Mouse (Mus musculus): Measurements from ENCODE around the gene Chd9. TPM values are rescaled to one million over a fixed set of nuclear protein-coding genes. Genes with fewer than 3 reads are reported as not detected.
A peak's percentile ranks its signal among the peaks of the same experiment; 100 is the strongest.
"Not testable (repeated sequence)": the region's sequence is repeated elsewhere in the genome, so short reads cannot be mapped to it uniquely, and the experiment has no call there.

The Chd9 gene
- total RNA-seq, 2 experiments from 2014 or later, result 47.2 to 49.5 TPM

DNA sequence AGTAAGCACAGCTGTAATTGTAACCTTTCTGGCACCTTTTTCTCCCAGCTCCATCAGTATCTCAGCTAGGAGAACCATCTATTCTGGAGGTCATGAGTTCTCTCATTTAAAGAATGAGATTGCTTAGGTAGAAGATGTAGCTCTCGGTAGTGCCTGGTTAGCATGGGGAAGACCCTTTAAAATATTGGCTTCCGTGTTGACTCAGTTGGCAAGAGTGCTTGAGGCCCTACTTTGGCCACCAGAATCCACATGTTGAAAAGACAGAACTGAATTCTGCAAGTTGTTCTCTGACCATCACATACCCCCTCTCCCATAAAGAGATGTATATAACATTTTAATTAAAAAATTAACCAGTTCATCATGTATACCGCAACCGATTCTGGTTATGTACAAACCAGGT lies 78.8 kb downstream of the Chd9 start:
- Histone ChIP-seq H3K27ac (peak overlapping the region; percentile 98), H3K4me3 (peak overlapping the region; percentile 93)
- TF ChIP-seq CTCF (IDR thresholded peaks at IDR 0.05), result no peak
- DNase-seq, result no peak
- intact Hi-C loops (cut with DNase I), result loop anchor here (2.0 kb wide), 1 partner anchor 30 kb away; no protein-coding TSS in a partner anchor

DNA sequence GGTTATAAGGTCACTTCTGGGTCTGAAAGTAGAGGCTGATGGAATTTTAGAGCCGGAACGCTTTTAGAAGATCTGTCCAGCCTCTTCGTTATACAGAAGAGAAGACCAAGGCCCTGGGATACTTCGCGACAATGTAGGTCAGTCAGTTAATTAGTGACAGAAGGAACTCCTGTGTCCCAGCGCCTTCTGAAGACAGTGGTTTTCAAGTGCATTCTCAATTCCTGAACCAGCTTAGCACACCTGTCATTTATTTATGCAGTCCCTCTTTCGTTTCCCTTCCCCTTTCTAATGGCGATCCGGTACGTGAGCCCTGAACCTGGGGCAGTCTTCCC lies 79.3 kb downstream of the Chd9 start:
- TF ChIP-seq CTCF (IDR thresholded peaks at IDR 0.05), result no peak
- no peak for DNase-seq
- intact Hi-C loops (cut with DNase I), result loop anchor here (2.0 kb wide), 1 partner anchor 31 kb away; no protein-coding TSS in a partner anchor
- H3K27ac ChIP-seq, result peak overlapping the region; percentile 98
- H3K4me3 ChIP-seq, result peak overlapping the region; percentile 93

DNA sequence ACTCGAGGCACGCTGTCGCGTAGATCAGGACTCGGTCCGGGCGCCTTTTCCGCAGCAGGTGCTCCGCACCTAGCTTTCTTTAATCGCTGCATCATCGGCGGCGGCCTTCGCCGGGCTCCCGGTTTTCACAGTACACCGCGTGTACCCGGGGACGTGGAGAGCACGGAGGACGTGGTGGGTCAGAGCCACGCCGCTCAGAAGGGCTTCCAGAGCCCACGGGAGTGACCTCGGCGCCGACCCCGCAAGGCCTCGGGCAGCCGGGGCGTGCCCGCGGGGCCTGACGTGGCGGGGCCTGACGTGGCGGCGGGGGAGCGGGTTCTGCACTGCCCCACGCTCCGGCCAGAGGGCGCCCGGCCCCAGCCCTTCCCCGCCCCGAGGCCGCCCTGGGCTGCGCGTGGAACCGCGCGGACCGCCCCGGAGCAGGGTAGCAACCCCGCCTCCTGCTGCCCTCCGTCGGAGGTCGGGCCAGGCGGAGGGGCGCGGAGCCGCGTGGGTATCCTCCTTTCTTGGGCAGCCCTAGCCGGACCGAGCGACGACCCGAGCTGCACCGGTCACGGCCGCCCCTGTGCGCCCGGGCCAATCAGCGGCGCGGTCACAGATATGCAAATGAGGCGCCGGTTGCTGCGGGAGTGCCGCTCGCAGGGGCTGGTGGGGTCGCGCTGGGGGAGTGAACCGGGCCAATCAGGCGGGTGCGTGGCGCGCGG lies 79.8 kb downstream of the Chd9 start:
- Histone ChIP-seq H3K27ac (peak overlapping the region; percentile 98), H3K4me3 (peak overlapping the region; percentile 93)
- peak; percentile 99 for DNase-seq
- peak; percentile 75 for TF ChIP-seq CTCF (IDR thresholded peaks at IDR 0.05)
- intact Hi-C loops (cut with DNase I), result loop anchor here (1.0 to 2.0 kb wide), 2 partner anchors 31 to 80 kb away; partner anchors contain the start of gene Chd9

- Histone ChIP-seq H3K27ac (peak overlapping the region; percentile 98), H3K4me3 (peak overlapping the region; percentile 93)
- TF ChIP-seq CTCF (IDR thresholded peaks at IDR 0.05), result peak; percentile 29
- peak; percentile 75 for DNase-seq
- intact Hi-C loops (cut with DNase I), result loop anchor here (1.0 kb wide), 1 partner anchor 81 kb away; the partner anchor contains the start of gene Chd9
Observed at GRCm38 (mm10) chr8:90908580-90909471, 80.7 kb downstream of the Chd9 start.

- intact Hi-C loops (cut with DNase I), result no loop called here
- no peak for TF ChIP-seq CTCF (IDR thresholded peaks at IDR 0.05)
- no peak overlapping the region for H3K4me3 ChIP-seq
- no peak overlapping the region for H3K27ac ChIP-seq
- DNase-seq, result no peak
Observed at GRCm38 (mm10) chr8:90923158-90923905, 95.2 kb downstream of the Chd9 start.

- no peak for TF ChIP-seq CTCF (IDR thresholded peaks at IDR 0.05)
- no peak for DNase-seq
- intact Hi-C loops (cut with DNase I), result no loop called here
- Histone ChIP-seq H3K27ac (no peak overlapping the region), H3K4me3 (no peak overlapping the region)
Observed at GRCm38 (mm10) chr8:90928412-90928811, 100.3 kb downstream of the Chd9 start.

GRCm38 (mm10) chr8:90930125-90930524 lies 102.0 kb downstream of the Chd9 start:
- H3K4me3 ChIP-seq; intact Hi-C loops (cut with DNase I); DNase-seq: not testable (repeated sequence)

GRCm38 (mm10) chr8:90932934-90933333 lies 104.8 kb downstream of the Chd9 start:
- intact Hi-C loops (cut with DNase I), result no loop called here
- Histone ChIP-seq H3K27ac (no peak overlapping the region), H3K4me3 (no peak overlapping the region)
- TF ChIP-seq CTCF (IDR thresholded peaks at IDR 0.05), result no peak
- no peak for DNase-seq

More at GRCm38 (mm10) chr8:90930125-90930524, 102.0 kb downstream of the Chd9 start:
- not testable (repeated sequence) for H3K27ac ChIP-seq

GRCm38 (mm10) chr8:90934786-90935185 lies 106.6 kb downstream of the Chd9 start:
- Histone ChIP-seq H3K27ac (no peak overlapping the region), H3K4me3 (no peak overlapping the region)
- no peak for TF ChIP-seq CTCF (IDR thresholded peaks at IDR 0.05)
- DNase-seq, result no peak
- intact Hi-C loops (cut with DNase I), result no loop called here

GRCm38 (mm10) chr8:90936840-90937239 lies 108.7 kb downstream of the Chd9 start:
- H3K27ac ChIP-seq, result no peak overlapping the region
- no peak overlapping the region for H3K4me3 ChIP-seq
- peak; percentile 70 for TF ChIP-seq CTCF (IDR thresholded peaks at IDR 0.05)
- DNase-seq, result no peak
- intact Hi-C loops (cut with DNase I), result no loop called here

DNA sequence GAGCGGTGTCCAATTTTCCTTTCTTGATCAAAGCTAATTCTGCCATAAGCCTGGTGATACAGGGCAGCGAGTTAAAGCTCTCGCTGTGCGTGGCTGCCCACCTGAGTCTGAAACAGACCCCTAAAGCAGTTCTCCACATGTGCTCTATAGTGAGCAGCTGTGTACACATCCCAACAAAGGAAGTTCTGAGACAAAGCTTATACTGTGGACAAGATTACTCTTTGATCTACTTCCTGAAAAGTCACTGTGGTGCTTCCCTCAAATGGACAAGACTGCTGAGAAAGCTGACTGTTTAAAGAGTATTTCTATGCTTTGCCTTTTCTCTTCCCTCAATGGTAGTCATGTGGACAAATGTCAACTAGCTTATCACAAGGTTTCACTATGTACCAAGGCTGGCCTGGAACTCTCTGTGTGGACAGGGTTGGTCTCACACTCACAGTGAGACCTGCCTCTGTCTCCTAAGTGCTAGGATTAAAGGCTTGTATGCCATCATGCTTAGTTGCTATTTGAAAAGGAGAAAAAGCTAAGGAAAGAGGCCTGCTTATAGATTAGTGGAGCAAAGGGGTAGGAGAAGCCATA lies 110.3 kb downstream of the Chd9 start:
- intact Hi-C loops (cut with DNase I), result no loop called here
- no peak for DNase-seq
- TF ChIP-seq CTCF (IDR thresholded peaks at IDR 0.05), result no peak
- H3K4me3 ChIP-seq, result no peak overlapping the region
- no peak overlapping the region for H3K27ac ChIP-seq

GRCm38 (mm10) chr8:90939867-90940266 lies 111.7 kb downstream of the Chd9 start:
- DNase-seq, result no peak
- peak overlapping the region; percentile 50 for H3K27ac ChIP-seq
- intact Hi-C loops (cut with DNase I), result no loop called here
- no peak overlapping the region for H3K4me3 ChIP-seq
- no peak for TF ChIP-seq CTCF (IDR thresholded peaks at IDR 0.05)
